Mouse (Mus musculus) gonadal fat pad, adult 2 months (tissue): Measurements from ENCODE around the gene Tspan33. TPM values are rescaled to one million over a fixed set of nuclear protein-coding genes. Genes with fewer than 3 reads are reported as not detected.
"Not testable (repeated sequence)": the region's sequence is repeated elsewhere in the genome, so short reads cannot be mapped to it uniquely, and the experiment has no call there.

Source experiments
- DNase-seq: peaks from one replicate; pipeline ENCODE4 v3.0.0-alpha.2; 2012; ENCODE audit warnings: low read depth
- polyA plus RNA-seq: library from polyadenylated mRNA; depleted of rRNA; stranded (reverse); fragments of >200 nt; gene quantifications from 2 replicates; pipeline ENCODE4 v1.2.3, GENCODE M21; 2012; rRNA removed

Tspan33 gene
- polyA plus RNA-seq = 3.5 and 4.9 TPM in 2 replicates

GRCm38 (mm10) chr6:29693953-29694352 is at the start of gene Tspan33:
Gene Tspan33 (plus strand): TSS chr6:29694222.
- DNase-seq = no peak

- peak; percentile 46 for DNase-seq
Observed at GRCm38 (mm10) chr6:29649494-29650169, 44.4 kb upstream of the Tspan33 start.

GRCm38 (mm10) chr6:29650170-29650549 is 43.9 kb upstream of the Tspan33 start:
- no peak for DNase-seq

- no peak for DNase-seq
Observed at GRCm38 (mm10) chr6:29653271-29653670, 40.8 kb upstream of the Tspan33 start.

- no peak for DNase-seq
Observed at GRCm38 (mm10) chr6:29658626-29659475, 35.2 kb upstream of the Tspan33 start.

GRCm38 (mm10) chr6:29659964-29660363 is 34.1 kb upstream of the Tspan33 start:
- no peak for DNase-seq

- no peak for DNase-seq
Observed at GRCm38 (mm10) chr6:29660662-29661307, 33.2 kb upstream of the Tspan33 start.

GRCm38 (mm10) chr6:29667266-29667665 is 26.8 kb upstream of the Tspan33 start:
- no peak for DNase-seq

- no peak for DNase-seq
Observed at GRCm38 (mm10) chr6:29671741-29672140, 22.3 kb upstream of the Tspan33 start.

- no peak for DNase-seq
Observed at GRCm38 (mm10) chr6:29672563-29673411, 21.2 kb upstream of the Tspan33 start.

- DNase-seq = no peak
Observed at GRCm38 (mm10) chr6:29673739-29674138, 20.3 kb upstream of the Tspan33 start.

GRCm38 (mm10) chr6:29679947-29680550 is 14.0 kb upstream of the Tspan33 start:
- DNase-seq = not testable (repeated sequence)

GRCm38 (mm10) chr6:29681853-29682252 is 12.2 kb upstream of the Tspan33 start:
- no peak for DNase-seq

GRCm38 (mm10) chr6:29684686-29685085 is 9.3 kb upstream of the Tspan33 start:
- no peak for DNase-seq

- no peak for DNase-seq
Observed at GRCm38 (mm10) chr6:29685952-29686351, 8.1 kb upstream of the Tspan33 start.

GRCm38 (mm10) chr6:29689458-29689857 is 4.6 kb upstream of the Tspan33 start:
- DNase-seq = no peak

GRCm38 (mm10) chr6:29694375-29695289 is 610 bp downstream of the Tspan33 start:
- no peak for DNase-seq

- DNase-seq = no peak
Observed at GRCm38 (mm10) chr6:29695290-29695674, 1.3 kb downstream of the Tspan33 start.

GRCm38 (mm10) chr6:29695975-29696374 is 2.0 kb downstream of the Tspan33 start:
- no peak for DNase-seq

- no peak for DNase-seq
Observed at GRCm38 (mm10) chr6:29697139-29697538, 3.1 kb downstream of the Tspan33 start.
